Mouse (Mus musculus): ENCODE measurements around the gene Hsd11b2.
A peak's percentile ranks its signal among the peaks of the same experiment; 100 is the strongest.

The Hsd11b2 gene

GRCm38 (mm10) chr8:105484392-105484791 lies 34.2 kb upstream of the Hsd11b2 start:
- DNase-seq = peak; percentile 84

- DNase-seq = no peak
Measured at GRCm38 (mm10) chr8:105488082-105488481, 30.5 kb upstream of the Hsd11b2 start.

GRCm38 (mm10) chr8:105489281-105489680 lies 29.3 kb upstream of the Hsd11b2 start:
- DNase-seq = no peak

- DNase-seq = no peak
Measured at GRCm38 (mm10) chr8:105493495-105493894, 25.1 kb upstream of the Hsd11b2 start.

- no peak for DNase-seq
Measured at GRCm38 (mm10) chr8:105494566-105494965, 24.0 kb upstream of the Hsd11b2 start.

- no peak for DNase-seq
Measured at GRCm38 (mm10) chr8:105495350-105496302, 22.9 kb upstream of the Hsd11b2 start.

GRCm38 (mm10) chr8:105496439-105497180 lies 21.9 kb upstream of the Hsd11b2 start, which contains the start of gene Zdhhc1:
Zdhhc1 (minus strand) TSS chr8:105496902.
- DNase-seq = peak; percentile 84

- DNase-seq = no peak
Measured at GRCm38 (mm10) chr8:105499787-105500186, 18.8 kb upstream of the Hsd11b2 start.

- DNase-seq = no peak
Measured at GRCm38 (mm10) chr8:105504617-105505016, 13.9 kb upstream of the Hsd11b2 start.

GRCm38 (mm10) chr8:105506977-105507376 lies 11.6 kb upstream of the Hsd11b2 start:
- no peak for DNase-seq

- no peak for DNase-seq
Measured at GRCm38 (mm10) chr8:105508758-105509157, 9.8 kb upstream of the Hsd11b2 start.

GRCm38 (mm10) chr8:105509997-105510735 lies 8.4 kb upstream of the Hsd11b2 start:
- no peak for DNase-seq

GRCm38 (mm10) chr8:105514194-105514593 lies 4.4 kb upstream of the Hsd11b2 start:
- DNase-seq = no peak

- DNase-seq = no peak
Measured at GRCm38 (mm10) chr8:105514656-105515055, 3.9 kb upstream of the Hsd11b2 start.

GRCm38 (mm10) chr8:105516018-105516645 lies 2.4 kb upstream of the Hsd11b2 start:
- DNase-seq = peak; percentile 77

GRCm38 (mm10) chr8:105517346-105517745 lies 1.2 kb upstream of the Hsd11b2 start:
- no peak for DNase-seq

GRCm38 (mm10) chr8:105519591-105519990 lies 1.0 kb downstream of the Hsd11b2 start:
- no peak for DNase-seq

GRCm38 (mm10) chr8:105520521-105520920 lies 2.0 kb downstream of the Hsd11b2 start:
- no peak for DNase-seq

- DNase-seq = no peak
Measured at GRCm38 (mm10) chr8:105521061-105521460, 2.5 kb downstream of the Hsd11b2 start.

GRCm38 (mm10) chr8:105521995-105522769 lies 3.6 kb downstream of the Hsd11b2 start:
- no peak for DNase-seq

- no peak for DNase-seq
Measured at GRCm38 (mm10) chr8:105522890-105523289, 4.3 kb downstream of the Hsd11b2 start.

- peak; percentile 86 for DNase-seq
Measured at GRCm38 (mm10) chr8:105527110-105527509, 8.6 kb downstream of the Hsd11b2 start.
